Mouse (Mus musculus) hindbrain, embryonic 10.5 days (tissue): ENCODE results near the gene Nfix. TPM values are rescaled to one million over a fixed set of nuclear protein-coding genes. Genes with fewer than 3 reads are reported as not detected.

ENCODE experiments used
- DNase-seq: peaks from one replicate; pipeline ENCODE4 v3.0.0-alpha.2; 2017; ENCODE audit warnings: low spot score
- H3K27ac ChIP-seq: fragments of 300-500 bp; sonication (generic); 2 replicates; pipeline ENCODE4 v1.5.1; 2016; ENCODE audit warnings: mild to moderate bottlenecking, moderate library complexity
- H3K27me3 ChIP-seq: fragments of 300-500 bp; sonication (generic); 2 replicates; pipeline ENCODE4 v1.6.1; 2016; ENCODE audit warnings: mild to moderate bottlenecking; ENCODE audit not compliant: poor library complexity, insufficient read depth, severe bottlenecking
- H3K36me3 ChIP-seq: fragments of 300-500 bp; sonication (generic); 2 replicates; pipeline ENCODE4 v1.6.1; 2016; ENCODE audit warnings: mild to moderate bottlenecking, moderate library complexity
- H3K4me1 ChIP-seq: fragments of 300-500 bp; sonication (generic); replicated peaks from 2 replicates; pipeline ENCODE4 v1.6.1; 2016; ENCODE audit warnings: mild to moderate bottlenecking
- H3K4me3 ChIP-seq: fragments of 300-500 bp; sonication (generic); 2 replicates; pipeline ENCODE4 v1.5.1; 2016; ENCODE audit warnings: mild to moderate bottlenecking, moderate library complexity
- H3K9me3 ChIP-seq: fragments of 300-500 bp; sonication (generic); 2 replicates; pipeline ENCODE4 v1.6.1; 2016; ENCODE audit warnings: mild to moderate bottlenecking, moderate library complexity
- WGBS: fragments of 180-500 bp; shearing (Covaris S2); methylation state at CpG from one replicate; pipeline ENCODE4 v1.1.7; 2016; 5-methylcytosine and 5-hydroxymethylcytosine counted together
- polyA plus RNA-seq: library from polyadenylated mRNA; unstranded; fragments of >200 nt; fragmentation: Nextera tagmentation; extraction: Ambion mirVana; gene quantifications from 2 replicates; pipeline ENCODE4 v1.2.1, GENCODE M21; 2016

Nfix gene
- polyA plus RNA-seq, 1 experiment from 2014 or later, result 0.29 TPM

DNA sequence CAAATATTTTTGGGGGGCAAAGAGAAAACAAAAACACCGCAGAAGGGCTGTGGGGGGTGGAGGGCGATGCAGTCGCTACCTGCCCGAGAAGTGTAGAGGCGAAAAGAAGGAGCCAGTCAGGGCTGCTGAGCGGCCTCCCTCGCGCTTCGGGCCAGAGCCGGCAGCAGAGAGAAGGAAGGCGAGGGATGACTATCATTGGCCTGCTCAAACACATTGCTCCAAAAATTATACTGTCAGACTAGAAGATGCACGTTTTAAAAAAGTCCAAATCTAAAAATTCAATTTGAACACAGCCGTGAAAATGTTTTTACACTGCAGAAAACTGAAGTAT lies 20.0 kb downstream of the Nfix start:
- no peak overlapping the region for H3K27ac ChIP-seq
- H3K4me1 ChIP-seq, result peaks cover under 1% of the 10 kb centered on the region; the same call in 1 of the 2 replicates
- no peaks in the 10 kb centered on the region for H3K9me3 ChIP-seq
- H3K27me3 ChIP-seq, result peaks cover 100% of the 10 kb centered on the region
- no peak overlapping the region for H3K4me3 ChIP-seq
- no peak for DNase-seq
- 1% methylated on average over 13 of the region's 13 CpGs for WGBS
- no peaks in the 10 kb centered on the region for H3K36me3 ChIP-seq

DNA sequence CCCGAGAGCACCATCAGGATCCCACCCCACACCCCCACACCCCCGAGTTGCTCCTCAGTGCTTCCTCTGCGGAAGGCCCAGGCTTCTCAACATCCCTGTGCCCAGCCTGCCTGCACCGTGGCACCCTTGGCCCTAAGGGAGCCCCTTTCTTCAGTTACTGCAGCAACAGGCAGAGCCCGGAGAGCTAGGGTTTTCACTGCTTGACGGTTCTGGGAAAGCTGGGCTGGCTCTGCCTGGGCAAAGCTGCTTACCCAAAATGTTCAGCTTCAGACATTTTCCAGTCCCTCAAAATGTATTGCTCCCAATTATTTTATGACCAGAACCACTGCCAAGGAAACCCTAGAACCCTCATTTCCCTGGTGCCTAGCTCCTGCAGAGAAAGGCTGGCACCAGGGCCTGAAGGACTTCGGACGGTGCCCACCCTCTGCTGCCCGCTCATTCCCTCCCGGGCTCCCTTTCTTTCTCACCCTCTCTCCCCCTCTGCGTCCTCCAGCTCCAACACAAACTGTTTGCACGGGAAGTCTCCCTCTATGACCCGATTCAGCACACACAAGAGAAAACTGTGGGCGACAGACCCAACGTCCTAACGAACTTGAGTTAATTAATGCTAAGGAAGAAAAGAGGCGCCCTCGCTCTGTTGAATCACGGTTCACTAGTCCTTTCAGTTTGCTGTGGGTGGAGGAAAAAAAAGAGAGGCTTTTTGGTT lies 20.5 kb downstream of the Nfix start:
- no peak overlapping the region for H3K4me3 ChIP-seq
- DNase-seq, result peak; percentile 40
- H3K9me3 ChIP-seq, result no peaks in the 10 kb centered on the region
- peaks cover 5% of the 10 kb centered on the region; the same call in 1 of the 2 replicates for H3K4me1 ChIP-seq
- H3K27ac ChIP-seq, result no peak overlapping the region
- under 1% methylated on average over 19 of the region's 19 CpGs for WGBS
- H3K36me3 ChIP-seq, result no peaks in the 10 kb centered on the region
- peaks cover 100% of the 10 kb centered on the region for H3K27me3 ChIP-seq

DNA sequence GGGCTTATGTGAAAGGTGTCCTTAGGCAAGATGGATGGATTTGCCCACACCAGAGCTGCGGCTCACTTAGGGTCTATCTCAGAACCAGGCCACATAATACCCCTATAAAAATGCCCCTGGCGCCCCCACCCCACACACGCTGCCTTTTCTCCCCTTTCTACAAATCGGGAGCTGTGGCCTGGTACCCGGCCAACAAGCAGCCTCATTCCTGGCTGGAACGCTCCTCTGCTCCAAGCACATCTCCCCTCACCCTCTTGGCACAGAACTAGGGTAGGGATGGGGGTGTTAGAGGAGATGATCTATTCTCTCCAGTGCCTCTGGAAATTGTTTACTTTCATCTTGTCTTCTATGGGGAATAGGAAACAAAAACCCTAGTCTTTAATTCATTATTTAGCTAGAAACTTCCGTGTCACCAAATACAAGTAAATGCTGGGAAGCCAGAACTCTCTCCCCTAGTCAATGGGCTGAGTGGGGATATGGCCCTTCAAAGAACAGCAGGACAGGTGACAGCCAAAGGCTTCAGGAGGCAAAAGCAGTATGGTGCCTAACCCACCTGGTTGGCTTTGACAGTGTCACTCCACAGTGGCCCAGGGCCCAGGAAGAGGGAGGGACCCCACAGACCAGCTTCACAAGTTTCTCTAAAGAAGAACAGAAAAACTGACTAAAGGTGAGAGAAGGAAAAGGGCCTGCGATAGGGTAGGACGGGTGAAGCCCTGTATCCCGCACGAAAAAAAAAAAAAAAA lies 21.3 kb downstream of the Nfix start:
- peak; percentile 26 for DNase-seq
- 2% methylated on average over 11 of the region's 11 CpGs for WGBS
- Histone ChIP-seq H3K9me3 (no peaks in the 10 kb centered on the region), H3K27ac (no peak overlapping the region), H3K27me3 (peaks cover 100% of the 10 kb centered on the region), H3K4me3 (no peak overlapping the region), H3K36me3 (no peaks in the 10 kb centered on the region), H3K4me1 (peaks cover 12% of the 10 kb centered on the region)

DNA sequence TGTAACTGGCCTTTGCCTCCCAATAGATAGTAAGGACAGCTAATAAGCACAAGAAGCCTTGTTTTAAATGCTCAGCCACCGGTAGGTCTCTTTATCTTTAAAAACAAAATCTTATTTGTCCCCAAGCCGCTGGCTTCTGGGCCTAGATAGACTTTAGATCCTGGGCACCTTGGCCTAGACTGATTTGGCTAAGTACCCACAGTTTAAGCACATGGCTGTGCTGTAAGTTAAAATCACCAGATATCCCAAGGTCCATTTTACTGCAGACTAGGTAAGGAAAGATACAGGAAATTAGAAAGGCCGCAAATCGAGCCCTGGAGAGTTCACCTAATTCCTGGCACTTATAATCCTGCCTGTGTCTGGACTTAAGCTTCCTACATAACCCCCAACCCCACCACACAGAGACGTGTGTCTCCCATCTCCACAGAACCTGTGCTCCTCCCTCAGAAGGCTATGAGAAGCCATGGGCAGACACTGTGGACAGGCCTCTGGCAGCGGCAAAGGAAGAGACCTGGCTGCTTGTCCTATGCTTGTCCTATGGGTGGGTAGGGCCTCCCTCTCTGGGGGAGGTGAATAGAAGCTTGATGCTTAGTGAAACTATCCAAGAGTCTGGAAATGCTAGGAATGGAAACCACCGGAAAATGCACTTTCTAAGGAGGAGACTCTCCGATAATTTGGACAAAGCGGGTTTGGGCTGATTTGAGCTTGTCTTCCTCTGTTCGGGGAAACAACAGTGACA lies 22.1 kb downstream of the Nfix start:
- H3K4me3 ChIP-seq, result no peak overlapping the region
- H3K36me3 ChIP-seq, result no peaks in the 10 kb centered on the region
- H3K27ac ChIP-seq, result no peak overlapping the region
- H3K9me3 ChIP-seq, result no peaks in the 10 kb centered on the region
- 7% methylated on average over 10 of the region's 10 CpGs for WGBS
- DNase-seq, result no peak
- peaks cover 16% of the 10 kb centered on the region for H3K4me1 ChIP-seq
- peaks cover 100% of the 10 kb centered on the region for H3K27me3 ChIP-seq

- H3K27me3 ChIP-seq, result peaks cover 100% of the 10 kb centered on the region
- 10% methylated on average over 1 of the region's 1 CpGs for WGBS
- H3K4me3 ChIP-seq, result no peak overlapping the region
- H3K27ac ChIP-seq, result no peak overlapping the region
- no peaks in the 10 kb centered on the region for H3K9me3 ChIP-seq
- no peak for DNase-seq
- H3K4me1 ChIP-seq, result peaks cover 21% of the 10 kb centered on the region
- H3K36me3 ChIP-seq, result no peaks in the 10 kb centered on the region
These were observed 23.6 kb downstream of the Nfix start for GRCm38 (mm10) chr8:84776569-84776968.

- H3K9me3 ChIP-seq, result no peaks in the 10 kb centered on the region
- no peak overlapping the region for H3K4me3 ChIP-seq
- H3K36me3 ChIP-seq, result no peaks in the 10 kb centered on the region
- peaks cover 100% of the 10 kb centered on the region for H3K27me3 ChIP-seq
- WGBS, result under 1% methylated on average over 7 of the region's 7 CpGs
- no peak for DNase-seq
- H3K4me1 ChIP-seq, result peaks cover 24% of the 10 kb centered on the region
- H3K27ac ChIP-seq, result no peak overlapping the region
These were observed 24.5 kb downstream of the Nfix start for GRCm38 (mm10) chr8:84775621-84776113.

DNA sequence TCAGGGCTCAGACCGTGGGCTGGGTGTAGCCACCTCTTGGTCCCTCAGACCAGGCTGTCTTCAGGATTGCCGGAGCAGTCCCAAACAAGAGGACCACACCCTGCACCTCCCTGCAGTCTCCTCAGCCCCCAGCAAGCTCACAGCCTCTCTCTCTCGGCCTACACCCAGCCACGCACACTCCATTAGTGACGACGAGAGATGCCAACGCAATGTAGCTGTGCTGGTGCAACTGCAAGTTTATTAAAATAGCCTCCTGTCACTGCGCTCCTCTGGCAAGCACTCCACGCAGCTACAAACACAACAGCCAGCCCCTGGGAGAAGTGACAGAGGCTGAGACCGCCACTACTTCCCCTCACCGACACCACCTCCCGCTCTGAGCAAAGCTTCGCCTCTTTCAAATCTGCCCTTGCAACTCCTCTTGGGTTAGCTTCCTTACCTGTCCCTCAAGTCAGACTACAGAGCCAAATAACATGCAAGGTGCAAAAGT lies 25.0 kb downstream of the Nfix start:
- Histone ChIP-seq H3K4me1 (peaks cover 26% of the 10 kb centered on the region), H3K36me3 (no peaks in the 10 kb centered on the region), H3K4me3 (no peak overlapping the region), H3K27ac (no peak overlapping the region), H3K9me3 (no peaks in the 10 kb centered on the region), H3K27me3 (peaks cover 100% of the 10 kb centered on the region)
- DNase-seq, result no peak
- WGBS, result under 1% methylated on average over 13 of the region's 13 CpGs

DNA sequence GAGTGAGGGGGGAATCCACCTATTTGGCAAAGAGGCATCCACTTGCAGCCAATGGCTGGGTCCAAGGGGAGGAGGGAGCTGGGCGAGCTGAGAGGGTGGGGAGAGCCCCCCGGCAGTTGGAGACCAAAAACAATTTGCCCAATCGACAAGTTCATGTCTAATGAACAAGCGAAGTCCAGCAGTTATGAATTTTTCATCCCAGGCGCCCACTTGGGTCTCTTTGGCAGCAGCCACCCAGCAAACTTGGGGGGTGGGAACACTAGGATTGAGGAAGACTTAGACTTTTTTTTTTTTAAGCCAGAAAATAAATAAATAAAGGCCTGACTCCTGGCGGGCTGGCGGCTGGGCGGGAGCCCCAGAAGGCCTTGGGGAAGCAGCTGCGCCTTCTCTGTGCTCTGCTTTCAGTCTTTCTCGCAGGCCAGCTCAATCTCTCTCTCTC lies 25.7 kb downstream of the Nfix start:
- Histone ChIP-seq H3K4me1 (peaks cover 26% of the 10 kb centered on the region), H3K36me3 (no peaks in the 10 kb centered on the region), H3K9me3 (no peaks in the 10 kb centered on the region), H3K27me3 (peaks cover 100% of the 10 kb centered on the region), H3K4me3 (no peak overlapping the region), H3K27ac (no peak overlapping the region)
- under 1% methylated on average over 10 of the region's 10 CpGs for WGBS
- no peak for DNase-seq

DNA sequence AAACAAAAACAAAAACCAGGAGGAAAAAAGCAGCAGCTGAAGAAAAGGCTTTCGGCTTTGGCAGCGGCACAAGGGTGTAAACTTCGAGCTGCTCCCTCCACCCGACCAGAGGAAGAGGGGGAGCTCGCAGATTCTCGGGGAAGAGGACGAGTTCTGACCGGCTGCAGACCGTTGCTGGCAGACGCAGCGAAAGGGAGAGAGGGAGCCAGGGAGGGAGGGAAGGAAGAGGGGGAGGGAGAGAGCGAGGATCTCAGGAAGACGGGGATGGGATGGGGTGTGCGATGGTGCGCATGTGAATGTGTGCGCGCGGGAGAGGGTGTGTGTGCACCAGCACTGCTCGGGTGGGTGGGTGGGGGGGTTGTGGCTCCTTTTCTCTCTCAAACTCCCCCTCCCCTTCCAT lies 26.3 kb downstream of the Nfix start:
- DNase-seq, result no peak
- Histone ChIP-seq H3K27ac (no peak overlapping the region), H3K9me3 (no peaks in the 10 kb centered on the region), H3K4me1 (peaks cover 26% of the 10 kb centered on the region), H3K36me3 (no peaks in the 10 kb centered on the region), H3K27me3 (peaks cover 100% of the 10 kb centered on the region), H3K4me3 (peak overlapping the region; percentile 28)
- WGBS, result under 1% methylated on average over 19 of the region's 19 CpGs

GRCm38 (mm10) chr8:84773304-84773703 lies 26.8 kb downstream of the Nfix start:
- under 1% methylated on average over 9 of the region's 9 CpGs for WGBS
- DNase-seq, result no peak
- Histone ChIP-seq H3K27ac (no peak overlapping the region), H3K9me3 (no peaks in the 10 kb centered on the region), H3K4me1 (peaks cover 26% of the 10 kb centered on the region), H3K27me3 (peaks cover 100% of the 10 kb centered on the region), H3K4me3 (peak overlapping the region; percentile 28; the same call in 1 of the 2 replicates), H3K36me3 (no peaks in the 10 kb centered on the region)

- H3K27ac ChIP-seq, result no peak overlapping the region
- no peaks in the 10 kb centered on the region for H3K9me3 ChIP-seq
- no peak overlapping the region for H3K4me3 ChIP-seq
- whole genome bisulfite sequencing, result under 1% methylated on average over 3 of the region's 3 CpGs
- H3K36me3 ChIP-seq, result no peaks in the 10 kb centered on the region
- H3K27me3 ChIP-seq, result peaks cover 100% of the 10 kb centered on the region
- DNase-seq, result no peak
- H3K4me1 ChIP-seq, result peaks cover 26% of the 10 kb centered on the region
These were observed 27.5 kb downstream of the Nfix start for GRCm38 (mm10) chr8:84772628-84773027.

GRCm38 (mm10) chr8:84771941-84772378 lies 28.2 kb downstream of the Nfix start:
- WGBS, result under 1% methylated on average over 34 of the region's 34 CpGs
- peak; percentile 55 for DNase-seq
- no peak overlapping the region for H3K4me3 ChIP-seq
- peaks cover 26% of the 10 kb centered on the region for H3K4me1 ChIP-seq
- no peaks in the 10 kb centered on the region for H3K36me3 ChIP-seq
- H3K27me3 ChIP-seq, result peaks cover 100% of the 10 kb centered on the region
- no peaks in the 10 kb centered on the region for H3K9me3 ChIP-seq
- no peak overlapping the region for H3K27ac ChIP-seq
